Mouse (Mus musculus) bone marrow, adult 2 months (tissue): Measurements from ENCODE around the gene Magee1.

Source experiments
- CTCF ChIP-seq: fragments of 200-500 bp; IDR thresholded peaks from 2 replicates; pipeline ENCODE4 v1.5.1; 2011; ENCODE audit warnings: low read length, control low read depth; ENCODE audit not compliant: control insufficient read depth, insufficient read depth
- POLR2A ChIP-seq: fragments of 200-500 bp; IDR thresholded peaks from 2 replicates; pipeline ENCODE4 v1.6.1; 2011; ENCODE audit warnings: low read depth, mild to moderate bottlenecking, control low read depth, low read length, borderline replicate concordance; ENCODE audit not compliant: control insufficient read depth

DNA sequence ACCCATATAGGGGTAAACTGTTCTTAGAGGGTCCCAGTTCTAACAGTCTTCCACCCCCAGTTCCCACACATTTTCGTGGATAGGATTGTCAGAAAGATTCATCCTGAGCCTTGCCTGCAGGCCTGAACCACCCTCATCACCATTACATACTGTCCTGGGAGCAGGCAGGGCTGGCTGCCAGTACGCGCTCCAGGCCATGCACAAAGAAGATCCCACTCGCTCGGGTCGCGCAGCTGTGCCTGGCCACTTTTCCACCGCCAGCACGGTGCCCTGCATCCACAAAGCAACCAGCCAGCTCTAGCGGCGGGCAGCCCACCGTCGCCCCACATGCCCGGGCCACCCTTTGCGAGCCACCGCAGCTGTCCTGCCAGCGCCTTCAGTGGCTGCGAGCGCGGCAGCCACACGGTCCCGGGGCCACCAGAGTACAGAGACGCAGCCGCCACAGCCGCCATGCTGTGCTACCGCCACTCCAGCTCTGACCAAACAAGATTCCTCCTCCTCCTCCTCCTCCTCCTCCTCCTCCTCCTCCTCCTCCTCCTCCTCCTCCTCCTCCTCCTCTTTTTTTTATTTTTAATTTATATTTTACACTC, 31.8 kb downstream of the Magee1 start:
- TF ChIP-seq CTCF (no peak), POLR2A (no peak)
